Mouse (Mus musculus): Measurements from ENCODE around the gene Slc4a10.

DNA sequence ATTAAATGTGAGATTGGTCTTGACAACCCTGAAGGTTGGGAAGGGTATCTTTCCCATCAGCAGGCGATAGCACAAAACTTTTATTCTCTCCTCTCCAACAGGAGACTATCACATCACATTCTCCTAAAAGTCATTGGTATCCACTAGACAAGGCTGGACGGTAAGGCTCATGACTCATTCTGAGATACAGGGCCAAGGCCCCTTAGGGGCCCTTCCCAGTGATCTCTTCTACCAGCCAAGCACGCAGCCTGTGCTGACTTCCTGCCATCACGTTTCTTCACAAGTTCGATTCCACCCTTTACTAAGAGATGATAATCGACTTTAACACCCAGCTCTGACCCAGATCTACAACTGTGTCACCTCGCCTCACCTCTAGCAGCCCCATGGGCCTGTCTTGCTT, 290.8 kb downstream of the Slc4a10 start:
- TF ChIP-seq CTCF (IDR thresholded peaks at IDR 0.05; ENCODE audit: borderline replicate concordance, insufficient read depth, low read depth, low read length) (no peak), POLR2A (IDR thresholded peaks at IDR 0.05; ENCODE audit: borderline replicate concordance, insufficient read depth, low read length) (no peak)

Measured in cerebellum, adult 2 months (tissue).